Mouse (Mus musculus) monocyte, adult 2 months (primary cell): ENCODE data around the gene 1700123L14Rik.
"Not testable (repeated sequence)": the region's sequence is repeated elsewhere in the genome, so short reads cannot be mapped to it uniquely, and the experiment has no call there.

Source experiments
- DNase-seq, 2 experiments: peaks; one replicate each; pipeline ENCODE4 v3.0.0; 2022; ENCODE audit warnings: low spot score in 2 of 2, low read depth in 1 of 2

1700123L14Rik gene

GRCm38 (mm10) chr6:96165818-96166379 is at the start of gene 1700123L14Rik:
1700123L14Rik (minus strand) TSS chr6:96166243.
- DNase-seq, result no peak

DNA sequence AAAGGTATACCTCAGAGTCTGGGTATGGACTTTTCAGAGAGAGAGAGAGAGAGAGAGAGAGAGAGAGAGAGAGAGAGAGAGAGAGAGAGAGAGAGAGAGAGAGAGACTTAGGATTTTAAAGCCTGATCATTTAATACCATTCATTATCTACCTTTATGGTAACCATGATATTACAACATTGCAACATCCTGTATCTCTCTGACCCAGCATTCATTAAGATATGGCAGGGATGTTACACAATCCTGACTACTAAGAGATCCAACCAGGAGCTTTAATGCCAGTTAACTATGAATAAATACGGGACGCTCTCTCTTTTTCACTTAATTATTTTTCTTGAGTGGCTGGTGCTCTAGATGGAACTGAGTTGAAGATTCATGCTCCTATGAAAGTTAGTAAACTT is 39.4 kb upstream of the 1700123L14Rik start:
- no peak for DNase-seq

DNA sequence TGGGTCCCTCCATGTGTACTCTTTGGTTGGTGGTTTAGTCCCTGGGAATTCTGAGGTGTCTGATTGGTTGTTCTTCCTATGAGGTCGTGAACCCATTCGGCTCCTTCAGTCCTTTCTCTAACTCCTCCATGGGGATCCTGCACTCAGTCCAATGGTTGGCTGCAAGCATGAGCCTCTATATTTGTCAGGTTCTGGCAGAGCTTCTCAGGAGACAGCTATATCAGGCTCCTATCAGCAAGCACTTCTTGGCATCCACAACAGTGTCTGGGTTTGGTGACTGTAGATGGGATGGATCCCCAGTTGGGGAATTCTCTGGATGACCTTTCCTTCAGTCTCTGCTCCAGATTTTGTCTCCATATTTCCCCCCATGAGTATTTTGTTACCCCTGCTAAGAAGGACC is 32.9 kb upstream of the 1700123L14Rik start:
- not testable (repeated sequence) for DNase-seq

- no peak for DNase-seq
These were observed 20.5 kb upstream of the 1700123L14Rik start for GRCm38 (mm10) chr6:96186517-96186916.

- no peak for DNase-seq
These were observed 17.3 kb upstream of the 1700123L14Rik start for GRCm38 (mm10) chr6:96183392-96183791.

- DNase-seq, result no peak
These were observed 12.5 kb upstream of the 1700123L14Rik start for GRCm38 (mm10) chr6:96178530-96178929.

DNA sequence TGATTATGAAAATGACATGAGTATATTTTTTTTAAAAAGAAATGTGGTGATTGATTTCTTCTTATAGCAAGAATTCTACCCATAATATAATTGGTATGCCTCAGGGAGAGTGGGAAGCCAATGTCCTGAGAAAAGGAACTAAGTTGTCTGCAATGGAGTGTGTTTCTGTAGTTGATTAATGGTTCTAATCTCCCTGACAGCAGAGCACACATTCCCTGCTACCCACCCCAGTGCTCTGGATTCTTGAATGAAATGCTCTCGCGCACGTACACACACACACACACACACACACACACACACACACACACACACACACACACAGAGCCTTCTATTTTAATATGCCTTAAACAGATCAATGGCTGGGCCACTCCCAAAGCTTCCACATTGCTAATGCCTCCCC is 7.6 kb upstream of the 1700123L14Rik start:
- DNase-seq, result no peak

- no peak for DNase-seq
These were observed 988 bp upstream of the 1700123L14Rik start for GRCm38 (mm10) chr6:96167031-96167430.

- no peak for DNase-seq
These were observed 640 bp downstream of the 1700123L14Rik start for GRCm38 (mm10) chr6:96165403-96165802.

GRCm38 (mm10) chr6:96143326-96143725 is 22.7 kb downstream of the 1700123L14Rik start:
- DNase-seq, result no peak

- no peak for DNase-seq
These were observed 49.3 kb downstream of the 1700123L14Rik start for GRCm38 (mm10) chr6:96116534-96117272.

DNA sequence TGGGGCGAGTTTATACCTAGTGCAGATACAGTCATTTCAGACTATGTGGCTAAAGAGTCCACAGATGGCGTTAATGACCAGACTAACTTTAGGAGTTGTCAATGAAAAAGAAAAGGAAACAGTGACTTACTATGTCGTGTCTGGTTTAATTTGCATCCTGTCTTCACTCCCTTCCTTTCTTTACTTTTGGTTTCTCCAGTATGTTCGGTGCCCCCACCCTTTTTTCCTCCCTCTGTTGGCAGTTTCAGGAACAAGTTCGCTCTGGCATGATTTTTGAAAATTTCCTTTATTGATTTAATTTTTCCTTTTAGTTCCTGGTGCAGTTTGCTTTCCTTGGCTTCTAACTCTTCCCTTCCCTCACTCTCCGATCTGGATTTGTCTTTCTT is 49.9 kb downstream of the 1700123L14Rik start:
- no peak for DNase-seq
